Mouse (Mus musculus) CH12F3 (cell line): ENCODE data around the gene Phf24.
"Not testable (repeated sequence)": the region's sequence is repeated elsewhere in the genome, so short reads cannot be mapped to it uniquely, and the experiment has no call there.

Experiments
- in situ Hi-C: fragments of 300-500 bp; cut with MboI; formaldehyde crosslinking; loops from 2 replicates; pipeline ENCODE4 v1.14.3; 2020; ENCODE audit warnings: low sequenced_read_pairs

The Phf24 gene

DNA sequence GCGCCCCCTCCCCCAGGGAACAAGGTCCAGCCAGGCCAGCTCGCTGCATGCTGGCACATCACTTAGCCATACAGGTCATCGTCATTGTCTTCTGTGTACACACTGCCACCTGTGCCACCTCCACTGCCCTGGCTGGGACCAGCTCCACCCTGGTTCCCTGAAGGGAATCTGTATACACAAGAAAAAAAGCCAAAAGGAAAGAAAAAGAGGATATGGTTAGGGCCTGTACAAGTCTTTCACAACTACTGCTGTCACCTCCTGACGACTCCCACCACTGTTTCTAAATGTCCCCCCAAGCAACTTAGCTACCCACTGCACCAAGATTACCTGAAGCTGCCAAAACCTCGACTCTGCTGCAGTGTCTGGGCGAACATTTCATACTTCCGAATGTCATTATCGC, 64.0 kb downstream of the Phf24 start:
- in situ Hi-C loops, result not testable (repeated sequence)

- in situ Hi-C loops, result no loop called here
Observed at GRCm38 (mm10) chr4:42988296-42988695, 71.8 kb downstream of the Phf24 start.
